Mouse (Mus musculus) layer of hippocampus, postnatal 14 days (tissue): ENCODE measurements around the gene Gm10097. TPM values are rescaled to one million over a fixed set of nuclear protein-coding genes. Genes with fewer than 3 reads are reported as not detected.

Experiments used
- DNase-seq, 2 experiments: peaks; one replicate each; pipeline ENCODE4 v3.0.0; 2021 to 2022; ENCODE audit warnings: low spot score in 2 of 2, mixed read lengths in 1 of 2
- long read RNA-seq, 2 experiments: library from polyadenylated mRNA; stranded (forward); transcript quantifications; one replicate each; pipeline ENCODE4 v2.0.0; 2021
- total RNA-seq, 2 experiments: library from RNA; stranded (reverse); gene quantifications; 2 replicates each; pipeline ENCODE4 v1.2.3; 2021

Gene Gm10097
- not detected for total RNA-seq
- long read RNA-seq, experiment 1 = 0 reads
- long read RNA-seq, experiment 2 = 0 reads

DNA sequence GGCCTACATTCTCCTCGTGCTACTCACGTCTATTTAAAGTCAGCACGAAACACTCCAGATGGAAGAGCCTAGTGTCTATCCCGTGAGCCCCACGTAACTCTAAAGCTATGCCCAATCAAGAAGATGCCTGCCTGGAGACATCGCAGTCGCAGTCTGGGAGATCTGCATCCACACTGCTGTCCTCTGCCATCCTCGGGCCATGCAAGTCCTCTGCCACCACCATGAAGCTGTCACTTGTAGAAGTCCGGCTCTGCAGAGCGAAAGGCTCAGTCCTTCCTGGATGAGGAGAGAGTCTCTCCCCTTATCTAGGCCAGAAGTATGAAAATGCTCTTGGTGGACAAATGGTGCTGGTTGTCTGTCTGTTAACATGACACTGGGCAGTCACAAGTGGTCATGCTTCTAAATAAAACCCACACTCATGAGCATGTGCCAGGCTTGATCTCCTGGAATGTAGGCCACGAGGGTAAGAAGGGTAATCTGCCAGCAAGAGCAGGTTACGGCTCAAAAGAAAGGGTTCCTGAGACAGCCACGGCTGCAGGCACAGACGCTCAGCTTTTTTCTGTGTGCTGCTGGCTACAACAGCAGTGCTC, at the start of gene Gm10097:
TSS of gene Gm10097 (plus strand) at position 517 of the 590 bp plus-strand sequence.
- no peak for DNase-seq

DNA sequence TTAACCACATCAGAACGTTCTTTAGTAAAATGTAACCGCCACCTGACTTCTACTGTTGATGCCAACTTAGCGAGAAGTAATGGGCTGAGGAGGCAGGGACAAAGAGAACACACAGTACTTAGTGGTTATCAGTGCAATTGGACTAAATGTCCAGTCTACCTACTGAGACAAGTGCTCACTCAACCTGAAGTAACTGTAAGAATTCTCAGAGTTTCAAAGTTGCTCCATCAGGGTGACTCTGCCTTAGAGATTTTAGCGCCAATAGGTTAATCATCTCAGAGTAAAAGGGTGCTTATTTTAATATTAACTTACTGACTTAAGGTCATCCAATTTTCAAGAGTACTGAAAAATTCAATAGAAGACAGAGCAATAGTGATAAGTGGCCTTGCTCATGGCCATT, 43.1 kb upstream of the Gm10097 start:
- no peak for DNase-seq

- no peak for DNase-seq
Observed at GRCm38 (mm10) chr10:5027208-5027607, 41.8 kb upstream of the Gm10097 start.

GRCm38 (mm10) chr10:5028301-5028700, 40.7 kb upstream of the Gm10097 start:
- DNase-seq = no peak

DNA sequence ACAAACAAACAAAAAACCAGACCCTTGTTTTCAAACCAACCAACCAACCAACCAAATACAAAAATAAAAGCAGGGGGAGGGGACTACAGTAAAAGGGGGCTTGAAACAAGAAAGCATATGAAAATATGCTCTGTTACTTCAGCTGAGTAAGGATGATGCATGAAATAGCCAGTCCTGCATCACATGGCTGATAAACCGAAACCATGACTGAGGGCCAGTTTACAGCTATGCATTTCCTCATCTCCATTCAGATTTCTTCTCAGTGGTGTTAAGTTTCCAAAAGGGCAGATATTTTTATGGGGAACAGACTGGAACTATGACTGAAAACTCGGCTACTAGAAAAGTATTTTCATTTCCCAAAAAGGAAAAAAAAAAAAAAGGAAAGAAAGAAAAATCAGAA, 39.8 kb upstream of the Gm10097 start:
- no peak for DNase-seq

- no peak for DNase-seq
Observed at GRCm38 (mm10) chr10:5029883-5030282, 39.1 kb upstream of the Gm10097 start.

GRCm38 (mm10) chr10:5032192-5033048, 36.6 kb upstream of the Gm10097 start:
- no peak for DNase-seq

DNA sequence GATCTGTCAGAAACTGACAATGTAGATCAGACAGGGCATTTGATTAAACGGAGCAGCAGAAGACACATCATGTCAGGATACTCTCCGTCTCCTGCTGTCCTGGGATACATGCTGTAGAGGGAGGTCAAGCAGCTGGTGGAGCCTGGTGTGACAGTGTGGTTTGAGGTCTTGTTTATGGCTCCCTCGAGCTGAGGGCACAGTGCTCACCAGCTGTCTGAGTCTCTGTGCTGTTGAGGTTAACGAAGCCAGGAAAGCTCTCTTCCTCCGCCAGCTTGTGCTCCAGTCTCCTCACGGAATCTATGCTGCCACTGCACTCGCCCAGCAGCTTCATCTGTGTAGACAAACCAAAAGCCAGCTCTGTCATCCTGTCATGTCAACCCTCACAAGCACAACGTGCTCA, 27.7 kb upstream of the Gm10097 start:
- no peak for DNase-seq

- no peak for DNase-seq
Observed at GRCm38 (mm10) chr10:5044481-5044880, 24.5 kb upstream of the Gm10097 start.

DNA sequence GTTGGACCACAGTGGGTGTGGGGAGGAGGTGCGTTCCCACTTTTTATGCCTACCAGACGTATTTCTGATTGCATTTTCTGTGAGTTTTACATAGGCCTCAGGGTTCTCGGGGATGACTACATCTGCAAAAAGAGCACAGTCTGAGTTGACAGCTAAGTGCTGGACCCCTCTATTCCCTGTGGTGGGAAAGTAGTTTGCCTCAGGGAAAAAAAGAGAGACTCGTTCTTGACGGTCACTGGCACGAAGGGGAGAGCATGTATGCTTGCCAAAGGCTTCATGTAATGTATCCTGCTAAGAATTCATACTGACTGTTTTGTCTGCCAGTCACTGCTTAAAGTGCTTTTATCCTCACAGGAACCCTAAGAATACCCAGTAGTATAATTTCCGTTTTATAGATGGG, 23.8 kb upstream of the Gm10097 start:
- DNase-seq = no peak

DNA sequence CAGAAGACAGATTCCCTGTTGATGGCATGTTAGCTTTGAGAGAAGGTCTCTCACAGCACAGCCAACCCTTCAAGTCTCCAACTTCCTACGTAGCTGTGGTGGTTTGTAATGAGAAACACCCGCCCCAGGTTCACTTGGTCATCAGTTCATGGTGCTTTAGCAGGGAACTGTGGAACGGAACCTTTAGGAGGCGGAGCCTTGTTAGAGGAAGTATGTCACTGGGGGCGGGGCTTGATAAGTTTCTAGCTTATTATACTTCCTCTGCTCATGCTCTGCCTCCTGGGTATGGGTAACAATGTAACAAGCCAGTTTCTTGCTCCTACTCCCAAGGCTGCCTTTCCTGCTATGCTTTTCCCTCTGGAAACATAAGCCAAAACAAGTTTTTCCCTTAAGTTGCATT, 23.3 kb upstream of the Gm10097 start:
- no peak for DNase-seq

- DNase-seq = no peak
Observed at GRCm38 (mm10) chr10:5056243-5056735, 12.7 kb upstream of the Gm10097 start.

DNA sequence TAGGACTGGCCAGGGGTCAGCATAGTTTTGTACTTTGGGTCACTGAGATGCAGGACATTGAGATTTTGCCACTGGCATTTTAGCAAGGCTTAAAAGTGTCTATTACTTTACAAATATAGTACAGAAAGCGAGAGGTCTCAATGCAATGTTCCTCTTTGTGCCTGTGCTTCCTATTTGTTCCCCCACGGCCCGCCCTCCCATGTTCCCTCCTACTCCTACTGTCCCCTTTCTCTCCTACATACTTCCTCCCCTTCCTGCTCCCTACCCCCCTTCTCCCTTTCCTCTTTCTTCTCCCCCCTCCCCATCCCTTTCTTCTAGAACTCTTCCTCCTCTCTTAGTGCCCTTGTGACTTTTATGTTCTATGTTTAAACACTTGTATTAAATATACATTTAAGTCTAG, 12.1 kb upstream of the Gm10097 start:
- DNase-seq = no peak

GRCm38 (mm10) chr10:5057661-5058060, 11.3 kb upstream of the Gm10097 start:
- no peak for DNase-seq

DNA sequence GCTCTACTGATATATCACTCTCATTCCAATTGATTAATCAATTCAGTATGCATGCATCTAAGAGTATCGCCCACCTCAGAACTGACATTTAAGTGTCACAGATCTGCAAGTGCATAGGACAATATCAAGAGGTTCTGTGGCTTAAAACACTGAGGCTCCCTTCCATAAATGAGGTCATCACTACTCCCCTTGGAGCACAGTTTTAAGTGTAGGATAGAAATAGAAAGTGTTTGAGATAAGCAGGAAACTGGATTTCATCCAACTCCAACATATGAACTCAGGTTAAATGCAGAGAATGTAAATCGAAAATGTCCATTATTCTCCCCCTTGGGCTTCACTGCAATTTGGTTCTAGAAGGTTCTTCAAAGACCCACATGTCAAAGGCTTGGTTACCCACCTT, 10.1 kb upstream of the Gm10097 start:
- no peak for DNase-seq

- no peak for DNase-seq
Observed at GRCm38 (mm10) chr10:5059983-5060382, 9.0 kb upstream of the Gm10097 start.

- no peak for DNase-seq
Observed at GRCm38 (mm10) chr10:5067113-5067512, 1.9 kb upstream of the Gm10097 start.

DNA sequence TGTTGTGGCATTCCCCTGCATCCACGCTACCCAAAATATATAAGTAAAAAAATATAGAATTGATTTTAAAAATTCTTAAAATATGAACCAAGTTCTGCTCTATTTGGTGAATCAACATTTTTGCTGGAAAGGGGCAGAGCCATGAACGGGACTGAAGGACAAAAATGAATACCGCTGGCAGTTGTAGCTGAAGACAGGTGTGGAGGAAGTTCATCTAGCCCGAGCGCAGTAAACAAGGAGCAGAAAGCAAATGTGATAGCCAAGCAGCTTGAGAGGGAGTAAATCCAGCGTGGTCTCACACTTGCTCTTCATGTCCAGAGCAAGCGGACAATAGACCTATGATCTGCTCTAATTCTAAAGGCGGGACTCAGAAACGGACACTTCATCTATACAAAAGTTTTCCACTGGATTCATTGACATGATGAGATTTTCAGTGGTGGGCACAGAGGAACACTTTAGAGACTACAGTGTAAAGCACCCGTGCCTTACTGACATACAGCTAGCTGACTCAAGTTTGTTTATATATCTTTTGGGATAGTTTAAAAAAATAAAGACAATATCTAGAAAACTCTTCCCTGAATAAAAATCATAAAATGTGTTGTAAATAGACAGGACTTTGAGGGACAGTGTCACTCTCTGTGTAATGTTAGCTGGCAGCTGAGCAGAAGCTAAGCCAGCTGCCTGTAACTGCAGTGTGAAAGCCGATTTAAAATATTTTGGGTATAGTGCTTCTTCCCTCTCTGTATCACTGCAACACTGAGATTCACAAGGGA, 1.4 kb downstream of the Gm10097 start:
- no peak for DNase-seq

DNA sequence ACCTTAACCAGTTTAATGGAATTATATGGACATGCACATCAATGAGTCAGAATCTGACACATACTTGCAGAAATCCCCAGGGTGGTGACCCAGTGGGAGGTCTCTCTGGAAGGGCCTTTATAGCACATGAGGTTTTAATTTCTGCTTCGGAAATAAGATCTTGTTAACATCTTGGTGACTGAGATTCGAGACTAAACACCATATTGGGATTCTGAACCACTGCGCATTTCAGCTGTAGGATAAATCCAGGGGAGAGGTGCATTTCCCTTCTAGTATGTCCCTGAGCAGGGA, 1.9 kb downstream of the Gm10097 start:
- no peak for DNase-seq

DNA sequence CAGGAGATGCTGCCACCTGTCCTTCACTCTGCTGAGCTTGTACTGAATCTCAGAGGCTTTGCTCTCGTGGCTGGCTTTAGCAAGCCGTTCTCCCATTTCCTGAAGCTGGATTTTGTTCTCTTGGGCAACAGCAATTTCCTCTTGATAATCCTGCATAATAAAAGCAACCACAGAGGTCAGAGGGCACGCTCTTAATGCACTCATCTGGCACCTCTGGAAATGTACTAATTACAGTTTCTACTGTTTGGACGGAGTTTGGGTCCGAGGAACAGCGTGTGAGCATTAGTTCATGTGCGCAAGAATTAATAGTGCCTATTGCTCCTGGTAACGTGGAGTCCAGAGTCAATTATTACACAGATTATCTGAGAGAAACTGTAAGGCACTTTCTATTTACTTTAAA, 3.1 kb downstream of the Gm10097 start:
- DNase-seq = no peak

DNA sequence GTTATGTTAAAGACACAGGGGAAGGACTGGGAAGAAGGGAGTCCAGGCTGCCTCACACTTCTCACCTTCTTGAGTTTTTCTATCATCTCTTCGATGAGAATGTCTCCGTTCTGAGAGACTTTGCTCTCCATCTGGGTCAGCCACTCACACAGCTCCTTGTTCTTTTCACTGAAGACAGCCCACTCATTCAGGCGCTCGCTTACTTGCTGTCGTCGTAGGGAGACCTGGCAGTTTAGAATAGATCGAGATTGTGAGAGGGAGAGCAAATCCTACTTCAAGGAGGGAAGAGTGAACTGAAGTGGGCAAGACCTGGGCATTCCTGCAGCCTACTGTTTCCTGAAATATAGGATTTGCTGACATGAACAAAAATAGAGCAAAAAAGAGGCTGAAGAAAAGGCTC, 6.7 kb downstream of the Gm10097 start:
- DNase-seq = no peak

GRCm38 (mm10) chr10:5079945-5080468, 11.0 kb downstream of the Gm10097 start:
- no peak for DNase-seq
